Mouse (Mus musculus) gonadal fat pad, adult 2 months (tissue): ENCODE data around the gene Rnf144b. TPM values are rescaled to one million over a fixed set of nuclear protein-coding genes. Genes with fewer than 3 reads are reported as not detected.

Experiments
- DNase-seq: peaks from one replicate; pipeline ENCODE4 v3.0.0-alpha.2; 2012; ENCODE audit warnings: low read depth
- polyA plus RNA-seq: library from polyadenylated mRNA; depleted of rRNA; stranded (reverse); fragments of >200 nt; gene quantifications from 2 replicates; pipeline ENCODE4 v1.2.3, GENCODE M21; 2012; rRNA removed

Gene Rnf144b
- polyA plus RNA-seq, 1 experiment, result 22.6 TPM

DNA sequence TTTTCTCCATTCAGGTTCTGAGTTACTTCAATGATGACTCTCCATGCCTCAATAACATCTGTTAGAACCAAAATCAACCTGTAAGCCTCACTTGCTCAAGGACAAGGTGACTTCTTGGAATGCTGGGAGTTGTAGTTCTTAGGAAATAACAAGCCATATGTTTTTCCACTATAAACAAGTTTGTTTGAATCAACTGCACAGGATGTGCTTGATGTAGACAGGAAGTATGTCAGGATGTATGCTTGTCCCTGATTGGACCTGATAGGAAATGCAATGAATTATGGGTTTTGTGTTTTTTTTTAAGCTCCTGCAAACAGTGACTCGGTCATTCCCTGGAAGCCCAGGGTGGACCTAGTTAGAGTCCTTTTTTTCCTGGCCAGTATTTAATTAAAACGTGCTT is 139.5 kb downstream of the Rnf144b start:
- DNase-seq, result no peak

DNA sequence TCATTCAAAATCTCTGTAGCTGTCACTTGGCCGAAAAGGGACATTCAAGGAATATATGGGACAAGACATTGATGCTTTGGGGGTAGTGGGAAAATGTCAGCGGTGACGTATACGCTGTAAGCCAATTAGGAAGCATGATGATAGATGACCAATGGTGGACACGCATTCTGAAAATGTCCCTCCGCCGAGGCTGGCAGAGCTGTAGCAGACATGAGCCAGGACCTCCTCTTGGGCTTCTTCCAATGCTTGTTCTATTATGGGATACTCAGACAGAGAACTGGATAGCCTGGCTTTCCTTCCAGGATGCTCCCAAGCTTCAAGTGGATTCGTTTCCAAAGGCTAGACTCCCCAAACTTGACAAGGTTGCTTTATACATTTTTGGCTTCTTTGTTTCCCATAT is 141.9 kb downstream of the Rnf144b start:
- DNase-seq, result no peak

DNA sequence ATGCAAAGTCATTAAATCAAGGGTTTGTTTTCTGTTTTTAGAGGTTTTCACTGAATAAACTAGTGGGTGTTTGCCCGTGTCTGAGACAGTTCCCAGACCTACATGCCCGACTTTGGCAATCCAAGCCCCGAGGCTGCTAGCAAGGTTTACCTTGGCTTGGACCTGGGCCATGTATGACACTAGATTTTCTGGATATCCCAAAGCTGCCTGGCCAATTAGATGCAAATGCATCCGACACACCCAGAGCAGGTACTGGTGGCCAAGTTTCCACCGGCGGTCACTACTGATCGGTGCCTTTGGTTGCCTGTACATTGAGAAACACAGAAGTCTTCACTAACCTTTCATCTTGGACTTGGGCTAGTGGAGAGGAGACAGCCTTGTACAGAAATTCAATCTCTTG is 144.0 kb downstream of the Rnf144b start:
- DNase-seq, result no peak

DNA sequence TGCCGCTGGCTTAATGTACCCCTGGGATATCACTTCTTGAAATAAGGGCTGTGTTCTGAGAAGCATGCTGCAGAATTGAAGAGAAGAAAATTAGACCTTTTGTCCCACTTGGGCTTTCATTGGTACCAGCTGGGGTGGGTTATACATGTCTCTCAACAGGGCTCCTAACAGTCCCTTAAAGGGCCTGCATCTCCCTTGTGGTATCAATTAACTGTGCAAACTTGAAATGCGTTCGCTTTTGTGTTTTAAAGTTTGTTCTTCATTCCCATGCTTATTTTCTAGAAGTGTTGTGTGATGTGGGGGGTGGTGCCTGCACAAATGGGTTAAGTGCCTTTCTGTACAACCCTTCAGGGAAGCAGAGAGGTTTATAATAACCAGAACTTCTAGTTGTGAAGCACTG is 145.8 kb downstream of the Rnf144b start:
- no peak for DNase-seq

DNA sequence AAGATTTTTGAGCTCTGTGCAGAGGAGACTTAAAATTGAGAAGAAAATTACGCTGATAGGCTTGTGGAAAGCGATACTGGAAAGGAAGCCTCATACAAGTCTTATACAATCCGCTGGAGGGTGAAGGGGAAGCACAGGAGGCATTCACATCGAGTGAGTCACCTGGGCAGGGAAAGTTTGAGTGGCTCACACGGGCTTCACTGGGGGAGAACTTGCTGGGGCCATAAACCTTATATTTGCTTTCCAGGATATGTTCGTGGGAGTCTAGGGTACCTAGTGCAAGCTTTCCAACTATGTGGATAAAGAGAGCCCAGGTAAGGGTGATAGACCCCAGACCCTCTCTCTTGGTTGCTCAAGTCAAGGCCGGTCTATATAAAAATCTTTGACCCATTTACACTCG is 150.5 kb downstream of the Rnf144b start:
- no peak for DNase-seq

DNA sequence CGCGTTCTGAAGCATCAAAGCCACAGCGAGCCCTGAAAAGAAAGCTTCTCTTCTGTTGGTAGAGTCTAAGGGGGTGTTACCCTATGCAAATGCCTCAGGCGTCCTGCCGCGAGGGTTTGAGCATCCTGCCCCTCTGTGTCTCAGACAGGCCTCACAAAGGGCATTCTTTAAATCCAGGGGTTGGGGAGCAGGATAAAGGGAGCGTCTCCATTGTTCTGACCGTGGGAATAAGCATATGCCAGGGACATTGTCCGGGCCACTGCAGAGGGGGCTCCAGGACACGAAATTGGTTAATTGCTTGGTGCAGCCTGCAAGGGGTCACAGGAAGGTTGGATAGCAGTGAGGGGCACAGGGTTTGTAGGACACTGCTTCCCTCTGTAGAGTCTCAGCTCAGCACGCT is 151.0 kb downstream of the Rnf144b start:
- DNase-seq, result no peak

DNA sequence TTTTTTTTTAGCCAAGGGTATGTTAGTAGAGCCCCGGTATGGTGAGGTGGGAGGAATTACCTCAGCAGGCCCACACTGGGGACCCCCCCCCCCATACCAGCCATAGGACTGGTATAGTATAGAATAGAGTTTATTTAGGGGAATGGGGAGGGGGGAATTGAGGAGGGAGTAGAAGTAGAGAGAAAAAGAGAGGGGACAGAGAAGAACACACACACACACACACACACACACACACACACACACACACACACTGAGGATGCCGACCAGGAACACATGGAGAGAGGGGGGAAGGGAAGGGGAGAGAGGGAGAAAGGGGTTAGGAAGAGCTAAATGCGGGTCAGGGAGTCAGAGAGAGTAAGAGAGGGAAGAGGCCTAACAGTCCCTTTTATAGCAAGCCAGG is 151.7 kb downstream of the Rnf144b start:
- DNase-seq, result no peak

DNA sequence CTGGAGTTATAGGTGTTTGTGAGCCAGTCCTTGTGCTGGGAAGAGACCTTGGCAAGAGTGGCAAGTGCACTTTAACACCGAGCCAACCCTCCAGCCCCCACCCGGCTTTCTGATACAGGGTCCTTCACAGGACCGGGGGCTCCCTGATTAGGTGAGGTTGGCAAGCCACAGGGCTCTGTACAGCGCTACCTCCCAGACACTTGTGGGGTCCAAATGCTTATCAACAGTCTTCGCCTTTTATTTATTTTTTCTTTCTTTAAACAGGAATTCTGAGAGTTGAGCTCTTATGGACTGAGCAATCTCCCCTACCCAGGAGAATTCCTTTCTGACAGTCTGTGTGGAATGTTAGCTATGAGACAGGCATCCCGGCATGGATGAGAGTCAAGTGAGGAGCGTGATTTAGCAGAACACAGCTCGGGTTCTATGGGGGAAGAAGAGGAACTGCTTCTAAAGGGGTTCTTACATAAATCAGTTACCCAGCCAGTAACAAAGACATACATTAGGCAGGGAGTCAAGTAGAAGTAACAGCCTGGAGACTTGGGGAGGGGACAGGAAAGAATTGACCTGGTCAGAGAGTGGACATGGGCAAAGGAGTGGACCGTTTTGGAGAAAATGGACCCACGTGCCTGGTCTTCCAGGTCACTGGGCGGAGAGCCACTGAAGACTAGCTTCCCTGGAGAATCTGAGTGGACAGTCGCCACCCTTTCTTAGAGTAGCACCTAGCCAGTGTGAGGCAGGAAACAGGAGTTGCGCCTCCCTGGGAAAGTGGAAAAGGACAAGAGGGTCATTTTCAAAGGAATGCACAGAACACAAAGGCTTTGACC is 154.8 kb downstream of the Rnf144b start:
- no peak for DNase-seq

DNA sequence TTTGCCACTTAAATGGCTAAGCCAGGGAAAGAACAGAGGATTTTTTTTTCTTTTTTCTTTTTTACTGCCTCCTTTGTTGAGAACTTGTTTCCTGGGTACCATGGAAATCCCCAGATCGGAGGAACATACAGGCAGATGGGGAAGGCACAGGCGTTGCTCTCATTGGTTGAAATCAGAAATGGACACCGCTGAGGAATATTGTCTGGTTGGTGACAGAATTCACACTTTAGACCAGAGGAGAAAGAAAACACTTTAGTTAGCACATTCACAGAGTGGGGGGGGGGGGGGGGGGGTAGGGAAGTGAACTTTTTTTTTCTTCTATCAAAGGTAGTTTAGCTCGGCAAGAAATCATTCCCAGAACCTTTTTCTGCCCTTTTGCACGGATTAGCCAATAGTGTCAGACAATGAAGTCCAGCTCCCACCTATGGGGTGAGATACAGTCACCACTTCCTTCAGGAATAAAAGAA is 155.4 kb downstream of the Rnf144b start:
- no peak for DNase-seq

DNA sequence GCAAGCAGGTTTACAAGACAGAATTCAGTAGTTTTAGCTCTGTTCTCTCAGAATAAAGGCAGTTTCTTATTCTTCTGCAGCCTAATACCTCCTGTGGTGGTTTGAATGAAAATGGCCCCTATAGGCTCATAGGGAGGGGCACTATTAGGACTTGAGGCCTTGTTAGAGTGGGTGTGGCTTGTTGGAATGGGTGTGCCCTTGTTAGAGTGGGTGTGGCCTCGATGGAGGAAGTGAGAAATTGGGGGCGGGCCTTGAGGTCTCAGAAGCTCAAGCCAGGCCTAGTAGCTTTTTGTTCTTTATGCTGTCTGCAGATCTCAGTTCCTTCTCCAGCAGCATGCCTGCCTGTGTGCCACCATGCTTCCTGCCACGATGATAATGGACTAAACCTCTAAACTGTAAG is 159.8 kb downstream of the Rnf144b start:
- DNase-seq, result no peak

DNA sequence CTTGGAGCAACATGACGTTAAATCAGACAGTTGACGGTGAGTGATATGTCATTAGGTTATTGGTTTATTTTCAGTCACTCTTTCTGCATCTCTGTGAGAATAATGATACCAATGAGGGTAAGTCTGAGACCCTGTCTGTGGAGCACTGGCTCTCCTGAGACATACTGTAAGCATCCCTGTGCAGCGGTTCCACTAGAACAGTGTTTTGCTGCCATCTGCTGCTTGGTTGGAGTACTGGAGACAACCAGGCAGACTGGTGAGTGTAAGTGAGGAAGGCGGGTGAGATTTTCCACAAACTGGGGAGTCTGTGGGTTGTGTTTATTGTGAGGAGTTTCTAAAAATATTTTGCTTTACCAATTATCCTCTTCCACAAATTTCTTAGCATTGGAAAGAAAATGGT is 166.0 kb downstream of the Rnf144b start:
- DNase-seq, result no peak

DNA sequence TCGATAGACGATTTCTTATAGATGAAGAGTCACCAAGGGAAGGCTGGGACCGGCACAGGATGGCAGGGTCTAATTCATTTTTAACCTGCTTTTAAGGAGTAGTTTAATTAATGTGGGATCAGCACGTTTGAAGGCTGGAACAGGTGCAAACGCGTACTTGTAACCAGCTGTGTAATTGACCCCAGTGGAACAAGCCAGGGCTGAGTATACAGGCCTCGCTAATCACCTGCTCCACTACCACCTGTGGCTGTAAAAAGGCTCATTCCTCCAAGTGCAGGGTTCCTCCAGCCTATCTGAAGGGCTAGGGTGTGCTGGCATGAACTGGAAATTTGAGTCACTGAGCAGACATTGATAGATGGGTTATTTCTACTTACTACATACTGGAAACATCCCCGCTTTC is 174.0 kb downstream of the Rnf144b start:
- no peak for DNase-seq

Other genes starting within 250 kb of the Rnf144b start
- gene Kif13a, start 192.8 kb upstream of the Rnf144b start, polyA plus RNA-seq, result 36.7 and 38.9 TPM in 2 replicates
- gene Nhlrc1, start 107.8 kb upstream of the Rnf144b start, polyA plus RNA-seq, result 3.6 and 4.3 TPM in 2 replicates
- 9.6 and 10.5 TPM in 2 replicates for gene Kdm1b, start 79.2 kb upstream of the Rnf144b start, polyA plus RNA-seq
- gene Tpmt, start 77.9 kb upstream of the Rnf144b start, polyA plus RNA-seq, result 31.1 and 32.3 TPM in 2 replicates
- gene Dek, start 16.5 kb upstream of the Rnf144b start, polyA plus RNA-seq, result 9.1 and 14.9 TPM in 2 replicates